Mouse (Mus musculus): ENCODE data around the gene Rpl19. TPM values are rescaled to one million over a fixed set of nuclear protein-coding genes. Genes with fewer than 3 reads are reported as not detected.

Gene Rpl19
- polyA plus RNA-seq, 1 experiment from 2014 or later, result 863 TPM

DNA sequence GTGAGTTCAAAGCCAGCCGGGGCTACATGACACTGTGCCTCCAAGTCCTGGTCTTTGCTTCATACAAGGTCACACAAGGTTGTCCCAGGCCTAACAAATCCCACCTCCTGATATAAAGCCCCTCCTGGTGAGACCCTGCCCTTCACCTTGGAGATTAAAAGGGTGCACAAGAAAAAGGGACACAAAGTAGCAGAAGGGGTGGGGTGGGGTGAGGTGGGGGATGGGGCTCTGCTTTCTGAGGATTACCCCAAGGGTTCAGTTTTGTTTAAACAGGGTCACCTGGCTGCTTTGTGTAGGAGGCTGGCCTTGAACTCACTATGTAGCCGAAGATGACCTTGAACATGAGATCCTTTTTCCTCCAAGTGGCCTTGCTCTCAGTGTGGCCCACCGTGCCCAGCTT lies 43.0 kb upstream of the Rpl19 start:
- no peaks in the 10 kb centered on the region for H3K27me3 ChIP-seq (ENCODE audit: control insufficient read depth, insufficient read depth, low read length)
- H3K4me3 ChIP-seq (ENCODE audit: low read depth, low read length), result no peak overlapping the region
- H3K4me1 ChIP-seq (replicated peaks; ENCODE audit: control insufficient read depth, insufficient read depth), result no peaks in the 10 kb centered on the region
- no peak overlapping the region for H3K4me2 ChIP-seq (replicated peaks; ENCODE audit: low read depth)
- no peak overlapping the region for H3K9ac ChIP-seq (ENCODE audit: low read length)
- no peaks in the 10 kb centered on the region for H3K36me3 ChIP-seq (ENCODE audit: control insufficient read depth, insufficient read depth, low read length)
- DNase-seq (ENCODE audit: low spot score) (no peak), ATAC-seq (ENCODE audit: low FRiP score, low TSS enrichment) (no peak)
- H3K27ac ChIP-seq (replicated peaks), result no peak overlapping the region
- 78% methylated on average over 3 of the region's 3 CpGs for WGBS
- no peaks in the 10 kb centered on the region for H3K9me3 ChIP-seq (ENCODE audit: control insufficient read depth, low read length)
- TF ChIP-seq CTCF (IDR thresholded peaks at IDR 0.05; ENCODE audit: low read depth) (no peak), EP300 (optimal IDR thresholded peaks at IDR 0.05) (no peak)

- ATAC-seq (ENCODE audit: low FRiP score, low TSS enrichment), result no peak
- H3K4me1 ChIP-seq (replicated peaks; ENCODE audit: control insufficient read depth, insufficient read depth), result no peaks in the 10 kb centered on the region
- 80% methylated on average over 1 of the region's 1 CpGs for WGBS
- DNase-seq (ENCODE audit: low spot score), result no peak
- no peaks in the 10 kb centered on the region for H3K36me3 ChIP-seq (ENCODE audit: control insufficient read depth, insufficient read depth, low read length)
- no peak overlapping the region for H3K4me2 ChIP-seq (replicated peaks; ENCODE audit: low read depth)
- H3K4me3 ChIP-seq (ENCODE audit: low read depth, low read length), result no peak overlapping the region
- H3K27me3 ChIP-seq (ENCODE audit: control insufficient read depth, insufficient read depth, low read length), result no peaks in the 10 kb centered on the region
- TF ChIP-seq EP300 (optimal IDR thresholded peaks at IDR 0.05) (no peak), CTCF (IDR thresholded peaks at IDR 0.05; ENCODE audit: low read depth) (0 out of 2 replicates have a peak, but pooled peaks have one; percentile 14)
- no peaks in the 10 kb centered on the region for H3K9me3 ChIP-seq (ENCODE audit: control insufficient read depth, low read length)
- no peak overlapping the region for H3K27ac ChIP-seq (replicated peaks)
- H3K9ac ChIP-seq (ENCODE audit: low read length), result no peak overlapping the region
Observed at GRCm38 (mm10) chr11:97983983-97984382, 42.5 kb upstream of the Rpl19 start.

DNA sequence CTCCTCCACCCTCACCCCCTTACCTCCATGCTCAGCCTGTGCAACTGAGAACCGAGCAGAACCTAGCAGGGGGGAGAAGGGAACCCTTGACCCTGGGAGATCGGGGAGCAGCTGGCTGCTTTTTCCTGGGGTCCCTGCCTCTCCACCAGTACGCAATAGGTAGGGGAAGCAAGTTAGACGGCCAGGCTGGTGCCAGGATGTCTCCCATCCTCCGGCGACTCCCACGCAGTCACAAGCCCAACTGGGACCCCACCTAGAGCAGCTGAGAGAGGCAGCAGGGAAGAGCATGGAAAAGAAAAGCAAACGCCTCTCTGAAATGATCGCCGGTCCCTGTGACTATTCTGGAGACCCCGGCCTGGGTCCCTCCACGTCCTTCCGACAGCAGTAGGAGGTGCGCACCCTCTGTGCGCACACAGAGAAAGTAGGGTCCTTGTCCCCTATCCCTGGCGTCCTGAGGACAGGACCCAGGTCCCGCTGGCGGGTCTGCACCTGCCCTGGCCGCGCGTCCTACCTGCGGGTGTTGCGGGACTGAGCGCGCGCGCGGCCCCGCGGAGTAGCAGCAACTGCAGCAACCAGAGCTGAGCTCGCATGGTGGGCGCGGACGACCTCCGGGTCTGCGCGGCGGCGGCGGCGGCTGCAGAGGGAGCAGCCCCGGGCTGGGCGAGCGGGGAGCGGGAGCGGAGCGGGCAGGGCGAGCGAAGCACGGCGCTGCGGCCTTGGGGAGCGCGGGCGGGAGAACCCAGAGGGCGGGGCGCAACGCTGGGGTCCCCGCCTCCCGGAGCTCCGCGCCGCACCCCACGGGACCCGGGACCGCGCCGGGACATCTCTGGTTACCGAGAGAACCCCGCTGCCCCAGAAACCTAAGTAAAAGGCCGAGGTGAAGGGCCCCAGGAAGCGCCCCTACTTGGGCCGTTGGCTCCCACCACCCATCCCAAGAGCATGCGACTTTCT lies 40.5 kb upstream of the Rpl19 start, which contains the start of gene Plxdc1:
Plxdc1 (minus strand) TSS at position 718 of the 951 bp plus-strand sequence.
- 3% methylated on average over 54 of the region's 74 CpGs for WGBS
- Histone ChIP-seq H3K27me3 (ENCODE audit: control insufficient read depth, insufficient read depth, low read length) (no peaks in the 10 kb centered on the region), H3K4me2 (replicated peaks; ENCODE audit: low read depth) (peak within 1 kb of the TSS; percentile 88), H3K9ac (ENCODE audit: low read length) (peak within 1 kb of the TSS; percentile 59), H3K27ac (replicated peaks) (no peak within 1 kb of the TSS), H3K4me1 (replicated peaks; ENCODE audit: control insufficient read depth, insufficient read depth) (no peaks in the 10 kb centered on the region; the same call in 1 of the 2 replicates), H3K4me3 (ENCODE audit: low read depth, low read length) (peak within 1 kb of the TSS; percentile 57), H3K36me3 (ENCODE audit: control insufficient read depth, insufficient read depth, low read length) (no peaks in the 10 kb centered on the region), H3K9me3 (ENCODE audit: control insufficient read depth, low read length) (no peaks in the 10 kb centered on the region)
- DNase-seq (ENCODE audit: low spot score), result peak; percentile 59
- TF ChIP-seq EP300 (optimal IDR thresholded peaks at IDR 0.05), result no peak
- no peak for TF ChIP-seq CTCF (IDR thresholded peaks at IDR 0.05; ENCODE audit: low read depth)
- no peak for ATAC-seq (ENCODE audit: low FRiP score, low TSS enrichment)

- Histone ChIP-seq H3K27ac (replicated peaks) (no peak overlapping the region), H3K4me3 (ENCODE audit: low read depth, low read length) (peak overlapping the region; percentile 57), H3K9ac (ENCODE audit: low read length) (peak overlapping the region; percentile 59), H3K9me3 (ENCODE audit: control insufficient read depth, low read length) (no peaks in the 10 kb centered on the region), H3K4me1 (replicated peaks; ENCODE audit: control insufficient read depth, insufficient read depth) (no peaks in the 10 kb centered on the region; the same call in 1 of the 2 replicates), H3K27me3 (ENCODE audit: control insufficient read depth, insufficient read depth, low read length) (no peaks in the 10 kb centered on the region), H3K4me2 (replicated peaks; ENCODE audit: low read depth) (peak overlapping the region; percentile 88), H3K36me3 (ENCODE audit: control insufficient read depth, insufficient read depth, low read length) (no peaks in the 10 kb centered on the region)
- no peak for TF ChIP-seq EP300 (optimal IDR thresholded peaks at IDR 0.05)
- TF ChIP-seq CTCF (IDR thresholded peaks at IDR 0.05; ENCODE audit: low read depth), result no peak
- ATAC-seq (ENCODE audit: low FRiP score, low TSS enrichment) (no peak), DNase-seq (ENCODE audit: low spot score) (no peak)
- 30% methylated on average over 12 of the region's 17 CpGs for WGBS
Observed at GRCm38 (mm10) chr11:97986738-97987465, 39.6 kb upstream of the Rpl19 start.

GRCm38 (mm10) chr11:97987551-97988526 lies 38.7 kb upstream of the Rpl19 start:
- Histone ChIP-seq H3K9me3 (ENCODE audit: control insufficient read depth, low read length) (no peaks in the 10 kb centered on the region), H3K36me3 (ENCODE audit: control insufficient read depth, insufficient read depth, low read length) (no peaks in the 10 kb centered on the region), H3K27me3 (ENCODE audit: control insufficient read depth, insufficient read depth, low read length) (no peaks in the 10 kb centered on the region), H3K9ac (ENCODE audit: low read length) (peak overlapping the region; percentile 59), H3K27ac (replicated peaks) (peak overlapping the region; percentile 88), H3K4me2 (replicated peaks; ENCODE audit: low read depth) (peak overlapping the region; percentile 62), H3K4me1 (replicated peaks; ENCODE audit: control insufficient read depth, insufficient read depth) (no peaks in the 10 kb centered on the region; the same call in 1 of the 2 replicates), H3K4me3 (ENCODE audit: low read depth, low read length) (peak overlapping the region; percentile 56)
- TF ChIP-seq CTCF (IDR thresholded peaks at IDR 0.05; ENCODE audit: low read depth) (peak; percentile 96), EP300 (optimal IDR thresholded peaks at IDR 0.05) (no peak)
- 1% methylated on average over 42 of the region's 42 CpGs for WGBS
- ATAC-seq (ENCODE audit: low FRiP score, low TSS enrichment), result peak; percentile 81
- DNase-seq (ENCODE audit: low spot score), result peak; percentile 89
